Mouse (Mus musculus) cerebellum, postnatal 14 days (tissue): Measurements from ENCODE around the gene Eif4enif1.
"Not testable (repeated sequence)": the region's sequence is repeated elsewhere in the genome, so short reads cannot be mapped to it uniquely, and the experiment has no call there.

Experiments
- DNase-seq, 2 experiments: peaks; one replicate each; pipeline ENCODE4 v3.0.0; 2021; ENCODE audit warnings: mixed read lengths in 2 of 2

Eif4enif1 gene

DNA sequence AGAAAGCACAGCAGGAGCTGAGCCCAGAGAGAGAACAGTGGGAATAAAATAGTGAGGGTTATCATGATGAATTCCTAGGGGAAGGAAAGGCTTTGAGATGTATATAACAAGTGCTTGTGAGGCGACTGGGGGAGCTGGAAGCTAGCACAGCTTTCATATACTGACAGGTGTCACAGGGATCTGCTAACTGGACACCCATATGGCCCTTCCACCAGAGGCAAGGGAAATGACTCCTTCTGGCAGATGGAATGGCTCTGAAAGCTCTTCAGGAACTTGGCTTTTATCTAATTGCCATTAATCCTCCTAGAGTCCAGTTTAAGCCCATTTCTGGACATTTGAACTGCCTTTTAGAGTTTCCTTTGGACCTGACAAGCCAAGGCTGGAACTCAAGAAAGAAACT lies 20.2 kb upstream of the Eif4enif1 start:
- peak; percentile 16 to 26 for DNase-seq

GRCm38 (mm10) chr11:3182707-3183106 lies 19.5 kb upstream of the Eif4enif1 start:
- DNase-seq: not testable (repeated sequence)

DNA sequence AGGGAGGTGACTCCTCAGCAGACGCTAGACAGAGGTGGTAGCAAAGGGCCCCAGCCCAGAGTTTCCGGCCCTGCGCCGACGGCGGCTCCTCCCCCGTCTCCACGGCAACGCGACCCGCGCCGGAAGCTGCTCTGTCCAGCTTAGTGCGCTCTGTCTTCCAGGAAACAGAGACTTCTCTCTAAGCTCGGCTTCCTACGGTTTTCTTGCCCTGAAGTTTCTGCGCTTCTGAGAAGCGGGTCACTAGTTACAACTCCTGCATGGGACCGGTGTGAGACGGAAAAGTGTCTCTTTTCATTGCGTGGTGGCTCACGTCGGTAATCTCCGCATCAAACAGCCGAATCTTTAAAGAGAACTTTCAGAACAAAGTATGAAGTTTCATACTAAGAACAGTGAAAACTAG lies 8.8 kb upstream of the Eif4enif1 start, which contains the start of gene Sfi1:
TSS of gene Sfi1 (minus strand) at position 101 of the 400 bp plus-strand sequence.
- DNase-seq: no peak

DNA sequence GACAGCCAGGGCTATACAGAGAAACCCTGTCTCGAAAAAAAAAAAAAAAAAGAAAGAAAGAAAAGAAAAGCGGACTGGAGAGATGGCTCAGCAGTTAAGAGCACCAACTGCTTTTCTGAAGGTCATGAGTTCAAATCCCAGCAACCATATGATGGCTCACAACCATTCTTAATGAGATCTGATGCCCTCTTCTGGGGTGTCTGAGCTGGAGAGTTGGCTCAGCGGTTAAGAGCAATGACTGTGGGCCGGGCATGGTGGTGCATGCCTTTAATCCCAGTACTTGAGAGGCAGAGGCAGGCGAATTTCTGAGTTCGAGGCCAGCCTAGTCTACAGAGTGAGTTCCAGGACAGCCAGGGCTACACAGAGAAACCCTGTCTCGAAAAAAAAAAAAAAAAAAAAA lies 1.6 kb upstream of the Eif4enif1 start:
- DNase-seq: not testable (repeated sequence)

GRCm38 (mm10) chr11:3201326-3202230 lies 614 bp upstream of the Eif4enif1 start:
- peak; percentile 22 to 52 for DNase-seq

DNA sequence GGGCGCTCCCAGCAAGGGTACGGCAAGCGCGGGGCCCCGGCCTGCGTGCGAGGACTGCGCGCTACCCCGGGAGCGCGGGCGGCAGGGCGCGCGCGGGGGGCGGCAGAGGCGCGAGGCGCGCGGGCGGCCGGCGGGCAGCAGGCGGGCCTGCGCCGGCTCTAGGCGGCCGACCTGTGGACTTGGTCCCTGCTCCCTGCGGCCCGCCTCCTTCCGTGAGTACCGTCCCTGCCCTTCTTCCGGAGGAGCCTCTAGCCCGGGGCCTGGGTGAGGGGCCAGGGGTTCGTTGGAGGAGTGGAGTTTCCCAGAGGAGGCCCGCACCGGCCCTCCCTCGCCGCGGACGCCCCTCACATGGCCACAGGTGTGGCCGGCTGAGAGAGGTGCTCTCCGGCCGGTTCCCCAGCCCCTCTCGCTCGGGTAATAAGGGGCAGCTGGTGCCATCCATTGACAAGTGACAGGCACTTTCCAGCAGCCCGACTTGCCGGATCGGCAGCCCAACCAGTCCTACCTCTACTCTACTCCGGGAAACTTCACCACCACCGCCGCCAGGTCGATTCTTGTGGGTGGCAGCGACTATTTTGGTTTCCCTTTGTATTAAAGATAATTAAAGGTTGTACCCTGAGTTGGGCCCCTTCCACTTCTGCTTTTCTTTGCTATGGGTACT lies 719 bp downstream of the Eif4enif1 start:
- DNase-seq: peak; percentile 62 to 66

DNA sequence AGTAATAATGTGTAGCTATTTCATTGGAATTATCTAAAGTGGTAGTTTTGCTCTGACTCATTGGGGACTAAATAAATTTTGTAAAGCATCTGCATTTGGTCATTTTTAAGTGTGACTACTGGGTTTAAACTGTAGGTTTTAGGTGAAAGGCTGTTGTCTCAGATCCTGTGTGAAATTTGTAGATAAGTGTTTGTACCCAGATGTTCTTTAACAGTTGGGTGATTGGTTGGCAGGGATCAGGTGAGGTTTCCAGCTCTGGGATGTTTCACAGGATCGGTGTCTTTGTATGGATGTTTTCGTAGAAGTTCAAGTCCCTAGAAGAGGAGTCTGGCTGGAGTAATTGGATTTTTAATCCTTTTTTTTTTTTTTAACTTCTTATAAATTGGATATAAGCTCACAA lies 1.6 kb downstream of the Eif4enif1 start:
- no peak for DNase-seq

- no peak for DNase-seq
Measured at GRCm38 (mm10) chr11:3205207-3205606, 3.0 kb downstream of the Eif4enif1 start.

GRCm38 (mm10) chr11:3206783-3207182 lies 4.6 kb downstream of the Eif4enif1 start:
- DNase-seq: no peak

GRCm38 (mm10) chr11:3212526-3212925 lies 10.3 kb downstream of the Eif4enif1 start:
- DNase-seq: no peak

GRCm38 (mm10) chr11:3223105-3223504 lies 20.9 kb downstream of the Eif4enif1 start:
- no peak for DNase-seq

DNA sequence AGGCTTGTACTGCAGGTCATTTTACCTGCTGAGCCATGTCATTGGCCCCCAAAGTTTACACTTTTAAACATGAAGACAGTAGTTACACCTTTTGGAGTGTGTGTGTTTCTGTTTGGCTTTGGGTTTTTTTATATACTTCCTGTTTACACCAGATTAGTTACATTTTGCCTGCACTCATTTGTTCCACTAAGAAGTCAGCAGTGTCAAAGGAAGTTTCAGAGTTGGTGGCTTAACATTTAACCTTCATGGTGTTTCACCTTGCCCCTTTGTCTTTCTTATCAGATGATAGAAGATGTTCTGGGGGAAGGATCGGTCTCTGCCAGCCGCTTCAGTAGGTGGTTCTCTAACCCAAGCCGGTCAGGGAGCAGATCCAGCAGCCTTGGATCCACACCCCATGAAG lies 24.9 kb downstream of the Eif4enif1 start:
- no peak for DNase-seq

DNA sequence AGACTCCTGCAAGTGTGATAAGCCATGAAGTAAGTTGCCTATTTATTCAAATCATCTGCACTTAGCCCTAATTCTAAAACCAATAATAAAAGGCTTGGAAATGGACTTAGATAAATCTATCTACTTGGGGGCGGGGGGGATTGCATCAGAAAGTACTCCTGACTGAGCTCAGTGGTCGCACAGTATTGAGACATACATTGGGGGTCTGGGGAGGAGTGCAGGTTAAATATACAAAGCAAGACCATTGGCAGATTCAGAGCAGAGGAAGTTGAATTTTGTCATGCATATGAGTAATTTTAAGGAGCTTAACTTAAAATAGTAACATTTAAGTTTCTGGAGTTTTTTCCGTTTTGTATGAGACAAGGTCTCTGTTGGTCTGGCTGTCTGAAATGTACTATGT lies 30.1 kb downstream of the Eif4enif1 start:
- no peak for DNase-seq

GRCm38 (mm10) chr11:3233704-3234103 lies 31.5 kb downstream of the Eif4enif1 start:
- no peak for DNase-seq

DNA sequence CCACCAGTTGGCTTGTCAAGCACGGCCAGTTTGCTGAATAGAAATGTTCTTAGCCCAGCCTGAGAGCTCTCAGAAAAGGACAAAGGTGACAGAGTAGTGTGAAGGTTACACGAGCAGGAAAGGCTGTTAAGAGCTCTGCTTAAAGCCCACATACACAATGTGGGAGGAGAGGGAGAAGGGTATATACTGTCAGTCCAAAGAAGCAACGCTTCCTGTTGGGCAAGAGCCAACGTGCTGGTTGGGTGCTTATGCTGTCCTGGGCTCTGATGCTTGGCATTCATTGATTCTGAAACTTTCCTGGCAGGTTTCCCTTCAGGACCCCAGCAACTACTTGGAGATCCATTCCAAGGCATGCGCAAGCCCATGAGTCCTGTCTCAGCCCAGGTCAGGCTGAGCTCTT lies 33.1 kb downstream of the Eif4enif1 start:
- DNase-seq: no peak

DNA sequence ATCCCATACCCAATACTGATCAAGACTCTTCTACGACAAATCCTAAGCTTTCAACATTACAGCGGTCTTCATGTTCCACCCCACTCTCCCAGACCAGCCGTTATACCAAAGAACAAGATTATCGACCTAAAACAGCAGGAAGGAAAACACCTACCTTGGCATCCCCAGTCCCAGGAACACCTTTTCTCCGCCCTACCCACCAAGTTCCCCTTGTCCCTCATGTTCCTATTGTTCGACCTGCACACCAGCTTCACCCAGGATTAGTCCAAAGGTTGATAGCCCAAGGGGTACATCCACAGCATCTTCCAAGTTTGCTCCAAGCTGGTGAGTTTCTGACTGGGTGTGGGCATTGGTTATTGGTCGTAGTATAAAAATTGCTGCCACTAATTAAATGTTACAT lies 40.2 kb downstream of the Eif4enif1 start:
- no peak for DNase-seq

DNA sequence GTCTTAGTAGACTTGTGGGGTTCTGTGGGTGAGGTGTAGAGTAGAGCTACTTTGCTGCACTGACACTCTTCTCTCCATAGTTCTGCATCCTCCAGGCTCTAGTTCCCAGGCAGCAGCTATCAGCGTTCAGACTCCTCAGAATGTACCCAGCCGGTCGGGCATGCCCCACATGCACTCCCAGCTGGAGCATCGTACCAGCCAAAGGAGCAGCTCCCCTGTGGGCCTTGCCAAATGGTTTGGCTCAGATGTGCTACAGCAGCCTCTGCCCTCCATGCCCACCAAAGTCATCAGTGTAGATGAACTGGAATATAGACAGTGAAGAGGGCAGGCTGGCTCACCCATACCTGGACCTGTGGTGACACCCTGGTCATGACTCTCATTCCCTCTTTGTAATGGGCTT lies 41.6 kb downstream of the Eif4enif1 start:
- peak; percentile 48 for DNase-seq

- no peak for DNase-seq
Measured at GRCm38 (mm10) chr11:3247387-3247786, 45.2 kb downstream of the Eif4enif1 start.

- no peak for DNase-seq
Measured at GRCm38 (mm10) chr11:3259537-3259936, 57.3 kb downstream of the Eif4enif1 start.

GRCm38 (mm10) chr11:3265291-3266078 lies 63.3 kb downstream of the Eif4enif1 start:
- DNase-seq: no peak

- DNase-seq: peak; percentile 96 to 97
Measured at GRCm38 (mm10) chr11:3266079-3266685, 64.0 kb downstream of the Eif4enif1 start, which contains the start of gene Drg1. Gene Drg1 (minus strand): TSS chr11:3266415.

DNA sequence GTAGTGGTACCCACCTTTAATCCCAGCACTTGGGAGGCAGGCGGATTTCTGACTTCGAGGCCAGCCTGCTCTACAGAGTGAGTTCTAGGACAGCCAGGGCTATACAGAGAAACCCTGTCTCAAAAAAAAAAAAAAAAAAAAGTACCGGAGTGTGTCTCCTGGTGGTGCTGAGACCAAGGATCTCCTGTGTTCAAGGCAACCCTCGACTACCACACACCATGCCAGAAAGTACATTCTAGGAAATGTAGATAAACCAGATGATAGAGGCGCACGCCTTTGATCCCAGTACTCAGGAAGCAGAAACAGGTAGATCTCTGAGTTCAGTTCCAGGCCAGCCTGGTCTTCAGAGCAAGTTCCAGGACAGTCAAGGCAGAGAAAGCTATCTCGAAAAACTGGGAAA lies 64.9 kb downstream of the Eif4enif1 start:
- peak; percentile 9 to 20 for DNase-seq

DNA sequence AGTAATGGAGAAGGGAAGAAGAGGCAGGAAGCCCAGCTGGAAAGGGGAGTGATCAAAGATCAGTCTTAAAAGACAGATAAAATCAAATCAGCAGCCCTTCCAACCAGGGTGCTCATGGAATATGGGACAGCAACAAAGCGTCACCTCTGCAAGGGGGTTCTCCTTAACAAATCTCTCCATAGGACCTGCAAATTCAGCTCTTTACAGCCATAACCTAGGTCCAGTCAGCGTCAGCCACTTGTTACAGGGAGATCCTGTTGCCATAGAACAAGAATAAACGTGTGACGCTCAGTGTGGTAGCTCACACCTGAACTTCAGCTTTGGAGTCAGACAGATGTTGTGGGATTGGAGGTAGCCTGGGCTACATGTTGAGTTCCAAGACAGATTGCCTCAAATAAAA lies 67.0 kb downstream of the Eif4enif1 start:
- no peak for DNase-seq
